Mouse (Mus musculus) heart, adult 2 months (tissue): Measurements from ENCODE around the gene 1700092M07Rik.

Experiments used
- CTCF ChIP-seq: fragments of 200-600 bp; IDR thresholded peaks from 2 replicates; pipeline ENCODE4 v1.8.1; 2022; ENCODE audit warnings: antibody characterized with exemption, mild to moderate bottlenecking, moderate library complexity
- EP300 ChIP-seq: fragments of 200-500 bp; IDR thresholded peaks from 2 replicates; pipeline ENCODE4 v1.6.1; 2011; ENCODE audit warnings: low read depth, low read length, control low read depth; ENCODE audit not compliant: insufficient read depth
- POLR2A ChIP-seq: fragments of 200-500 bp; IDR thresholded peaks from 2 replicates; pipeline ENCODE4 v1.6.1; 2011; ENCODE audit warnings: mild to moderate bottlenecking, low read depth, low read length, control low read depth; ENCODE audit not compliant: insufficient read depth

DNA sequence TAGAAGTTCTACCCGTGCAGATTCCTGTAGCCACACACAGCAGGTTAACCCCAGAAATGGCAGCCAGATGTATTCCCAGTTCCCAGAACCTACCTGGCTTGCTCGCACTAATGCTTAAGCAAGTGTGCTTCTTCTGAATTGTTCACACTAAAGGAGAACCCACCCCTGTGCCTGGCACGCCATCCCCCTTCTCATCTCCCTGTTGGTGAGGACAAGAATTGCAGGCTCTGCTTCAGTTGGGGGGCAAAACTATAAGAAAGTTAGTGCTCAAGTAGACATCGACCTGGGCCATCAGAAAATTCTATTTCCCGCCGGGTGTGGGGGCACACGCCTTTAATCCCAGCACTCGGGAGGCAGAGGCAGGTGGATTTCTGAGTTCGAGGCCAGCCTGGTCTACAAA is 40.9 kb upstream of the 1700092M07Rik start:
- no peak for TF ChIP-seq POLR2A
- TF ChIP-seq CTCF: no peak
- no peak for TF ChIP-seq EP300
